Mouse (Mus musculus) left cerebral cortex, adult 2 months (tissue): ENCODE measurements around the gene Nup153. TPM values are rescaled to one million over a fixed set of nuclear protein-coding genes. Genes with fewer than 3 reads are reported as not detected.
A peak's percentile ranks its signal among the peaks of the same experiment; 100 is the strongest.

Experiments used
- DNase-seq, 2 experiments: peaks; one replicate each; pipeline ENCODE4 v3.0.0; 2021 to 2022; ENCODE audit warnings: low spot score in 2 of 2, mixed read lengths in 1 of 2; ENCODE audit errors: extremely low spot score in 1 of 2
- H3K27ac ChIP-seq: fragments of 200-600 bp; 2 replicates; pipeline ENCODE4 v1.8.1; 2022
- H3K4me3 ChIP-seq: fragments of 200-600 bp; 2 replicates; pipeline ENCODE4 v1.8.1; 2022
- CTCF ChIP-seq: fragments of 200-600 bp; IDR thresholded peaks from 2 replicates; pipeline ENCODE4 v1.8.1; 2022; ENCODE audit warnings: antibody characterized with exemption, mild to moderate bottlenecking, moderate library complexity
- intact Hi-C: fragments of 180-260 bp; cut with DNase I; formaldehyde crosslinking; loops from one replicate; pipeline ENCODE4 v1.15.1; 2025
- total RNA-seq, 2 experiments: library from RNA; stranded (reverse); gene quantifications; 2 replicates each; pipeline ENCODE4 v1.2.3; 2021

Gene Nup153
- total RNA-seq, 2 experiments from 2014 or later = 56.2 to 57.9 TPM

GRCm38 (mm10) chr13:46663461-46663964 is 64.2 kb downstream of the Nup153 start:
- intact Hi-C loops = loop anchor here (1.0 to 10.0 kb wide), 2 partner anchors 249 to 353 kb away; partner anchors contain the start of gene Rbm24
- DNase-seq = no peak

GRCm38 (mm10) chr13:46659211-46659610 is 68.5 kb downstream of the Nup153 start:
- no peak for DNase-seq
- H3K27ac ChIP-seq = no peak overlapping the region
- intact Hi-C loops = no loop called here
- TF ChIP-seq CTCF = no peak; the same call in none of the 2 replicates
- H3K4me3 ChIP-seq = no peak overlapping the region

More at GRCm38 (mm10) chr13:46663461-46663964, 64.2 kb downstream of the Nup153 start:
- TF ChIP-seq CTCF = peak; percentile 76
- Histone ChIP-seq H3K27ac (no peak overlapping the region), H3K4me3 (no peak overlapping the region)

GRCm38 (mm10) chr13:46654566-46654965 is 73.2 kb downstream of the Nup153 start:
- intact Hi-C loops = no loop called here
- no peak overlapping the region for H3K4me3 ChIP-seq
- no peak for TF ChIP-seq CTCF
- DNase-seq = no peak
- no peak overlapping the region for H3K27ac ChIP-seq

- intact Hi-C loops = no loop called here
- no peak for DNase-seq
- no peak for TF ChIP-seq CTCF
- H3K4me3 ChIP-seq = no peak overlapping the region
- no peak overlapping the region for H3K27ac ChIP-seq
These were observed 74.1 kb downstream of the Nup153 start for GRCm38 (mm10) chr13:46653671-46654070.

GRCm38 (mm10) chr13:46652671-46653070 is 75.1 kb downstream of the Nup153 start:
- intact Hi-C loops = no loop called here

GRCm38 (mm10) chr13:46651853-46652252 is 75.9 kb downstream of the Nup153 start:
- no peak overlapping the region for H3K4me3 ChIP-seq
- no peak for TF ChIP-seq CTCF
- no peak overlapping the region for H3K27ac ChIP-seq
- no peak for DNase-seq
- intact Hi-C loops = no loop called here

More at GRCm38 (mm10) chr13:46652671-46653070, 75.1 kb downstream of the Nup153 start:
- DNase-seq = no peak
- Histone ChIP-seq H3K27ac (no peak overlapping the region), H3K4me3 (no peak overlapping the region)
- TF ChIP-seq CTCF = no peak

- H3K27ac ChIP-seq = no peak overlapping the region
- intact Hi-C loops = no loop called here
- TF ChIP-seq CTCF = no peak
- no peak overlapping the region for H3K4me3 ChIP-seq
- no peak for DNase-seq
These were observed 82.3 kb downstream of the Nup153 start for GRCm38 (mm10) chr13:46645476-46645875.

- DNase-seq = no peak
- TF ChIP-seq CTCF = no peak
- intact Hi-C loops = no loop called here
- H3K4me3 ChIP-seq = no peak overlapping the region
- no peak overlapping the region for H3K27ac ChIP-seq
These were observed 83.6 kb downstream of the Nup153 start for GRCm38 (mm10) chr13:46644175-46644574.

GRCm38 (mm10) chr13:46642318-46642717 is 85.4 kb downstream of the Nup153 start:
- peak; percentile 52 for TF ChIP-seq CTCF
- Histone ChIP-seq H3K4me3 (no peak overlapping the region), H3K27ac (no peak overlapping the region)
- no peak for DNase-seq
- intact Hi-C loops = no loop called here

GRCm38 (mm10) chr13:46640608-46641468 is 86.9 kb downstream of the Nup153 start:
- Histone ChIP-seq H3K27ac (no peak overlapping the region), H3K4me3 (no peak overlapping the region)
- intact Hi-C loops = no loop called here
- no peak for DNase-seq
- TF ChIP-seq CTCF = no peak

GRCm38 (mm10) chr13:46634133-46634488 is 93.6 kb downstream of the Nup153 start:
- H3K4me3 ChIP-seq = 0 out of 2 replicates have a peak overlapping the region, but pooled peaks have one; percentile 0
- DNase-seq = no peak
- intact Hi-C loops = no loop called here

GRCm38 (mm10) chr13:46633320-46634132 is 94.2 kb downstream of the Nup153 start:
- intact Hi-C loops = no loop called here
- no peak for TF ChIP-seq CTCF
- Histone ChIP-seq H3K4me3 (0 out of 2 replicates have a peak overlapping the region, but pooled peaks have one; percentile 0), H3K27ac (peak overlapping the region; percentile 86)
- DNase-seq = peak; percentile 44 to 57

More at GRCm38 (mm10) chr13:46634133-46634488, 93.6 kb downstream of the Nup153 start:
- H3K27ac ChIP-seq = peak overlapping the region; percentile 86
- TF ChIP-seq CTCF = no peak
